Mouse (Mus musculus): ENCODE measurements around the gene Mettl7b.

Mettl7b gene

DNA sequence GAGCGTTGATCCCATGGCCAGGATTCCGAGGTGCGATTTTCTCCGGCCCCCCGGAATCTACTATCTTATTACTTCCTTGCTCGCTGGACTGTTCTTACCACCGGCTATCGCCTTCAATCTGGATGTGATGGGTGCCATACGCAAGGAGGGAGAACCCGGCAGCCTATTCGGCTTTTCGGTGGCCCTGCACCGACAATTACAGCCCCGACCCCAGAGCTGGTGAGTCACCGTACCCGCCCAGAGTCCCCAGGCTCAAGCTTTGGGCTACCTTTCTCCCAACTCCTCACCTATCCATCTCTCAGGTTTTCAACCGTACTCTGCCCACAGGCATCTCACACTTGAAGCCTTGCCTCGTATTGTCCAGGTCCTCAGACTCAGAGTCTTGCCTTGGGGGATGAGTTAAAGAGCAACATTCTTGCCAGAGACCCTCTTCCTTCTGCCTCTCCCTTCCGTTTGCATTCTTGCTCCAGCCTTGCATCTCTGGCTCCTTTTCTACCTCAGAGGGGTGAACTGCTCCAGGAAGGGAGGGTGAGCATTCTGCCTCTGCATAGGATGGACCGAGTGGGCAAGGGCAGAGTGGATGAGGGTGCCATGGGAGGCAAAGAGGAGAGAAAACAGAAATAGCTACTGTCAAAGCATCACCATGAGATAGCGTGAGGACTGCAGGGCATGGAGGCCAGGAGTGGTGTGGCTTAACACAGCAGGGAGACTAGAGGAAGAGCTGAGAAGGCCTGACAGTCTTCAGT lies 26.6 kb downstream of the Mettl7b start:
- Histone ChIP-seq H3K36me3 (ENCODE audit: control insufficient read depth, insufficient read depth, low read length, poor library complexity, severe bottlenecking) (no peaks in the 10 kb centered on the region), H3K27me3 (ENCODE audit: control insufficient read depth, insufficient read depth, low read length, poor library complexity, severe bottlenecking) (no peaks in the 10 kb centered on the region; the same call in 1 of the 2 replicates)
- no peak for DNase-seq (ENCODE audit: low read depth, low spot score)

DNA sequence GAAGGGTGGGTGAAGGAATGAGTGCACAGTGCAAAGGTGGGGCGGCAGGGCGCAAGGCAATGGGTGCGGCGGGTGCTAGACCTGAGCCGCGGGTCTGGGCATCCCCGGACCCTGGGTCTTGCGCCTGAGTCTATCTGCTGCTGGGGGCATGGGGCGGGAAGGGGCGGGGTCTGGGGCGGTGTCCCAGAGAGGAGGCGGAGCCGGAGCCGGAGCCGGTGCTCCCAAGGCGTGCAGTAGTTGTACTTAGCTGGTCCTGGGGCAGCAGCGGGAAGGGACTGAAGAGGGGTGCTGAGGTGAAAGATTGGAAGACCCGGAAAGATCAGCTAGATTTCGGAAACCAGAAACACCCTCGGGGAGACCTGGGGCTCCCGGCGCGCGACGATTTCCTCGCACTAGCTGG lies 27.2 kb downstream of the Mettl7b start, which contains the start of gene Itga7:
TSS of gene Itga7 (plus strand) at position 245 of the 400 bp plus-strand sequence.
- DNase-seq (ENCODE audit: low read depth, low spot score): peak; percentile 30
- Histone ChIP-seq H3K27me3 (ENCODE audit: control insufficient read depth, insufficient read depth, low read length, poor library complexity, severe bottlenecking) (no peaks in the 10 kb centered on the region; the same call in 1 of the 2 replicates), H3K36me3 (ENCODE audit: control insufficient read depth, insufficient read depth, low read length, poor library complexity, severe bottlenecking) (no peaks in the 10 kb centered on the region)

DNA sequence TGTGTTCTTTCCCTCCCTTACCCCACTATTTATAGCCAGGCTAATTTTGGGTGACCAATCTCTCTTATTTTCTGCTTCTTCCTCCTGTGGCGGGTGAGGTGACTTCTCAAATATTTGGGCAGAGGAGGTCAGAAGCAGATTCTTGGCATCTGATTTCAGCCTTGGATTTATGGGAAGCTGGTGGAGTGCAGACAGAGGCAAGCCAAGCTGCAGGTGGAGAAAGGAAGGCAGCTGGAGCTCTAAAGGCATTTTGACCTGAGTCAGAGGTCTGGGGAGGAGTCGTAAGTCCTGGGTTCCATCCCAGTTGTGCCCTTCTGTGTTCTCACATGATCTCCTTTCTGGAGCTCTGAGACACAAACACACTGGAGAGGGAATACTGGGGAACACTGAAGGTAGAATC lies 29.3 kb downstream of the Mettl7b start:
- no peak for DNase-seq (ENCODE audit: low read depth, low spot score)
- Histone ChIP-seq H3K36me3 (ENCODE audit: control insufficient read depth, insufficient read depth, low read length, poor library complexity, severe bottlenecking) (no peaks in the 10 kb centered on the region), H3K27me3 (ENCODE audit: control insufficient read depth, insufficient read depth, low read length, poor library complexity, severe bottlenecking) (no peaks in the 10 kb centered on the region; the same call in 1 of the 2 replicates)

DNA sequence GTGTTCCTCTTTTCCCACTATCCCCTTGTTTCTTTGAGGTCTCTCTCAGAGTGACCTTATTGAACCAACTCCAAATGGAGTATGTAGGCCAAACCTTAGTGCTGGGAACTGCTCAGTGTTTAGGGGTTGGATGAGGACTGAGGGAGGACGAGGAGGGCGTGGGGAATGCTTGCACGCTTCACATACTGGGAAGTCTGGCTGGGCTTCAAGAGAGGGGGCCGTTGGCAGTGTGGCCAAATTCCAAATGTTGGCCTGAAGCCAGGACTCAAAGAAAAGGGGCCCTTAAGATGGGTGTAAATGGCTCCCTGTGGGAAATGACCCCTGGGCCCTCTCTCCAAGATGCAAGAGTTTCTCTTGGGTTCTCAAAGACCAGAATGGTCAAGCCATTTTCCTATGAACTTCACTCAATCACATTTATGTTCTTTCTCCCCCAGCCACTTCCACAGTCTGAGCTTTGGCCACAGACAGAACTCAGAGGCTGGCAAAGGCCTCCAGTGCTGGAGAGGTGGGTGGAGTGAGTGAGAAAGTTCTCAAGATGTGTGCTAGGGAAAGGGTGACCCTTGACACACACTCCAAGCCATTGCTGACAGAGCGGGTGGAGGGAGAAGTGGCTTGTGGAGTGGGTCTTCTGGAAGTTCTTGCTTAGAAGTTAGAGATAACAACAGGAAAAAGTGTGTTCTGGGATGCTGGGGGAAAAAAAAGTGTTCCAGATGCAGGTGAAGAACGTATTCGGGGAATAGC lies 31.0 kb downstream of the Mettl7b start:
- Histone ChIP-seq H3K36me3 (ENCODE audit: control insufficient read depth, insufficient read depth, low read length, poor library complexity, severe bottlenecking) (no peaks in the 10 kb centered on the region), H3K27me3 (ENCODE audit: control insufficient read depth, insufficient read depth, low read length, poor library complexity, severe bottlenecking) (no peaks in the 10 kb centered on the region)
- no peak for DNase-seq (ENCODE audit: low read depth, low spot score)

DNA sequence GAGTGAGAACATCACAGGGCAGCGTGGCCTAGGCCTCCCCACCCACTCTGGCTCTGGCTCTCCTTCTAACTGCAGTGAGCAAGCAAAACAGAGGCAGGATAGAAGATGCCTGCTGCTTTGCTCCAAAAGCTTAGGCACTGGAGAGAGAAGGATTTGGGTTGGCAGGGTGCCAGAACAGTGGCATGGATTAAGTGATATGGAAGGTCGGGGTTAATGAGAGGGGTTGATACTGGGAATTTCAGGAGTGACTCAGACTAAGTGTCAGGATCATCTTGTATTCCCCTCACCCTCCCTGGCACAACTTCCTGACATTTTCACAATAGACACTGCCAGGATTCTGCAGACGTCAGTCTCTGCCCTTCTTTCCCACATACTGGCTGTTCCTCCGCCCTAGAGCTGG lies 32.4 kb downstream of the Mettl7b start:
- no peak for DNase-seq (ENCODE audit: low read depth, low spot score)
- no peaks in the 10 kb centered on the region for H3K27me3 ChIP-seq (ENCODE audit: control insufficient read depth, insufficient read depth, low read length, poor library complexity, severe bottlenecking)
- no peaks in the 10 kb centered on the region for H3K36me3 ChIP-seq (ENCODE audit: control insufficient read depth, insufficient read depth, low read length, poor library complexity, severe bottlenecking)

DNA sequence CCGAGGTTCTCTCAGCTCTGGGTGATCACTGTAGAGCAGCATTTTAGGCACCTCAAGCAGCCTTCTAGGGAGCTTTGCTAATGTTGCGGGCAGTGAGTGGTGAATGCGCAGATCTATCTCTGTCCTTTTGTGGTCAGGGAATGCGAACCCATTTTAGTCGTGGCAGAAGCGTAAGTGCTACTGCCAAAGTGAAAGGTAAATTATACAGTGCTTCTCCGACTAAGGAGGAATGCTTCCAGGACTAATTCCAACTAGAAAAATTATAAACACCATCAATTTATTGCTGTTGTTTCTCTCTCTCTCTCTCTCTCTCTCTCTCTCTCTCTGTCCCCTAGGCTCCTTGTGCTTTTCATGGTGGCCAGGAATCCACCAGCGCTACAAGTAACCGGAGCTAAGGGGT lies 36.9 kb downstream of the Mettl7b start, which contains the start of gene Bloc1s1:
TSS of gene Bloc1s1 (minus strand) at position 101 of the 400 bp plus-strand sequence.
- Histone ChIP-seq H3K36me3 (ENCODE audit: control insufficient read depth, insufficient read depth, low read length, poor library complexity, severe bottlenecking) (no peaks in the 10 kb centered on the region; the same call in 1 of the 2 replicates), H3K27me3 (ENCODE audit: control insufficient read depth, insufficient read depth, low read length, poor library complexity, severe bottlenecking) (no peaks in the 10 kb centered on the region)
- no peak for DNase-seq (ENCODE audit: low read depth, low spot score)

DNA sequence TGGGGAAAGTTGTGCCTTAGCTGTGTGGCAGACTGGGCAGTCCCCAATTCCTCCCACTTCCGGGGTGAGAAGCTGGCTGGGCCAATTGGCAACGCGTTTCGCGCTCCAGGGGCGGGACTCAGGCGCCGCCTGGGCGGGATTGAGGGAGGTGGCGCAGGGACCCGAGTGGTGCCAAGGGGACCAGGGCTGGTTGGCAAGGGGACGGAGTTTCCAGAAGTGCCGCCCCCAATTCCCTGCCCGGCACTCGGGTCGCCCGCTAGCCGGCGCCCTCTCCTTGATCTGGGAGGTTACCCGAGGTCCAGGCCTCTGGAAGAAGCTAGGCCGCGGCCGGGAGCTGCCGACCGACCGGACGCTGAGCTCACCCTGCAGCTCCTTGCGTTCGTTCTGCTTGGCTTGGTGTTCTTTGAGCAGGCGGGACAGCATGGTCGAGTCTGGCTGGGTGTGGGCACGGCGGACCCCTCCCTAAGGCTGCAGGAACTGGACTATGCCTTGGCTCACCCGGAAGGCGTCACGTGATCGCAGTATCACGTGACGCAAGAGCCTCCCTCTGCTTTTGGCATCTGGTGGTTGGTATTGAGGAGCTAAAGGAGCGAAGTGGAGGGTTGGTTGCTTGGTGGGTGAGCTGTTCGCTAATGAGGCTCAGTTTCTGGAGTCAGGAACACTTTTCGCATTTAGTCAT lies 37.6 kb downstream of the Mettl7b start:
- H3K27me3 ChIP-seq (ENCODE audit: control insufficient read depth, insufficient read depth, low read length, poor library complexity, severe bottlenecking): no peaks in the 10 kb centered on the region
- H3K36me3 ChIP-seq (ENCODE audit: control insufficient read depth, insufficient read depth, low read length, poor library complexity, severe bottlenecking): no peaks in the 10 kb centered on the region; the same call in 1 of the 2 replicates
- DNase-seq (ENCODE audit: low read depth, low spot score): peak; percentile 86

DNA sequence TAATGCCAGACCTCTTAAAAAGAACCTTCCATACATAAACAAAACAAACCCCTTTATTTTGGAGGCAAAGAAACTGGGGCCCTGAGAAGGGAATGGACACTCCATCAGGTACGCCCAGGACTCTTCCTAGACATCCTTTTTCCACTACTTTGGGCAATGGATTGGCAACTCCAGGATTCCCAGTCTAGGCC lies 38.1 kb downstream of the Mettl7b start, which contains the start of gene Rdh5:
TSS of gene Rdh5 (minus strand) at position 67 of the 191 bp plus-strand sequence.
- no peak for DNase-seq (ENCODE audit: low read depth, low spot score)
- Histone ChIP-seq H3K36me3 (ENCODE audit: control insufficient read depth, insufficient read depth, low read length, poor library complexity, severe bottlenecking) (no peaks in the 10 kb centered on the region; the same call in 1 of the 2 replicates), H3K27me3 (ENCODE audit: control insufficient read depth, insufficient read depth, low read length, poor library complexity, severe bottlenecking) (no peaks in the 10 kb centered on the region)

DNA sequence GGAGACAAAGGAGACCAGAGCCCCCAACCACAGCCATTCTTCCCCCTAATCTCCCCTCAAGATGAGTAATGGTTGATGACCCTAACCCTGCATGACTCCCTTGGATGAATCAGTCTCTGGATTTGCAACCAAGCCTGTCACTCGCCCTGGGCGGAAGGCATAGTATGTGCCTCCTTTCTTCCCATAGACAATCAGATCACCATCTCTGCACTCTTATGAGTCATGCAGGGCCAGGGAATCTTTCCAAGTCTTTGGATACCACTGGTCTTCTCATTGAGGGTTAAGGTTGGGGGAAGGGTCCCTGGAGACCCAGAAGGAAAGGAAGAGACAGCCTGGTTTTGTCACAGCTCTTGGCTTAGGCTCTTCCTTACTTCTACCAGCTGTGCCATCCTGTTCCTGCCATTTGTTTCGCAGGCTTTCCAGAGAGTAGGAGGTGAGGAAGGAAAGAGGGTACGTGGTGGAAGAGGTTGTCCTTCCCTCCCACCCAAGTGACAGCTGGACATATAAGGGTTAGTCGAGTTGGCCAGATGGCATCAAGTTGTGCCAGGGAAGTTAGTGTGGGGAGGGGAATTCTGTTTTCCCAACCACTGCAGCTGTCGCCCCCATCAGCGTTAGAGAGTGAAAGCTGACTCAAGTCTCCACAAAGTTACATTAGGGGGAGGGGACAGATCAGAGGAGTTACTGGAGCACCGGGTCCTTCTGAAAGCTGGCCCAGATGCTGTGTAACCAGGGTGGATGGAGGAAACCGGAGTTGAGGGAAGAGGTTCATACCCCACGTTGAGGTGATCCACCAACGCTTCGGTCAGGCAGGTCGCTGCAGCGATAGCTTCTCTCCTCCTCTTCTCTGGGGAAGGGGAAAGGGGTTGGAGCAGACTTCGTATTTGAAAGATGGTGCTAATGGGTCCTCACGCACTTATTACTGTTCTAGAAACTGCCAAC lies 38.6 kb downstream of the Mettl7b start:
- H3K36me3 ChIP-seq (ENCODE audit: control insufficient read depth, insufficient read depth, low read length, poor library complexity, severe bottlenecking): no peaks in the 10 kb centered on the region; the same call in 1 of the 2 replicates
- no peak for DNase-seq (ENCODE audit: low read depth, low spot score)
- H3K27me3 ChIP-seq (ENCODE audit: control insufficient read depth, insufficient read depth, low read length, poor library complexity, severe bottlenecking): no peaks in the 10 kb centered on the region

DNA sequence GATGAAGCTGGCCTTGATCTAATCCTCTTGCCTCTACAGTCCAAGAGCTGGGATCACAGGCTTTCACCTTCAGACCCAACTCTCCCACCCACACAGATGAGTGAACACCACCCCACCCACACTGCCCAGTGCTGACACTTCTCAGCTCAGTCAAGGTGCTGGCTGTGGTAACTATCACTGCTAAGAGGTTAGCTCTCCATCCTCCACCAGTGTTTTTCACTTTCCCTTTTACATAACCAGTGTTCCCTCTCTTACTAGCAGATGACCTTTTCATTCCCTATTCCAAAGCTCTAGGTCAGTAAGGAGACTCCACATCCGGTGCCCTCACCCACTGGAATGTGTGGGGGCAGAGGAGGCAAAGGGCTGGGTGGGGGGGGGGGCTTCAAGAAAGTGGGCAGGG lies 39.5 kb downstream of the Mettl7b start:
- no peaks in the 10 kb centered on the region for H3K27me3 ChIP-seq (ENCODE audit: control insufficient read depth, insufficient read depth, low read length, poor library complexity, severe bottlenecking)
- no peaks in the 10 kb centered on the region; the same call in 1 of the 2 replicates for H3K36me3 ChIP-seq (ENCODE audit: control insufficient read depth, insufficient read depth, low read length, poor library complexity, severe bottlenecking)
- no peak for DNase-seq (ENCODE audit: low read depth, low spot score)

DNA sequence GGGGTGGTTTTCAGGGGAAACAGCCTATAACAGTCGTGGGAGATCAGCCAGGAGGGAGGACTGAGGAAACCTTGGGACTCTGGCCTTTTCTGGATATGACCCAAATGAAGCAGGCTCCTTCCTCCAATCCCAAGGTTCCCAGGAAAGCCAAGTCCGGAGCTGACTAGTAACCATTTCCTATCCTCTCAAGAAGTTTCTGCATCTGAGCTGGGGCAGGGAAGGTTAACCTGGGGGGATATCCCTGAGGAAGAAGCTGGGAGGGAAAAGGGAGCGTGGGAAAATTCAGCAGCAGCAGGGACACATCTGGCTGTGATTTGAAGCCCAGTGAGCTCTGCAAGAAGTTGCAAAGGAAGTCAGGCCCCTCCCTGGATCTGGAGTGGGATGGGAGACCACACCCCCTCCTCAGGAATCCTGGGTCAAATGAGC lies 40.0 kb downstream of the Mettl7b start:
- no peaks in the 10 kb centered on the region; the same call in 1 of the 2 replicates for H3K36me3 ChIP-seq (ENCODE audit: control insufficient read depth, insufficient read depth, low read length, poor library complexity, severe bottlenecking)
- DNase-seq (ENCODE audit: low read depth, low spot score): no peak
- no peaks in the 10 kb centered on the region for H3K27me3 ChIP-seq (ENCODE audit: control insufficient read depth, insufficient read depth, low read length, poor library complexity, severe bottlenecking)

DNA sequence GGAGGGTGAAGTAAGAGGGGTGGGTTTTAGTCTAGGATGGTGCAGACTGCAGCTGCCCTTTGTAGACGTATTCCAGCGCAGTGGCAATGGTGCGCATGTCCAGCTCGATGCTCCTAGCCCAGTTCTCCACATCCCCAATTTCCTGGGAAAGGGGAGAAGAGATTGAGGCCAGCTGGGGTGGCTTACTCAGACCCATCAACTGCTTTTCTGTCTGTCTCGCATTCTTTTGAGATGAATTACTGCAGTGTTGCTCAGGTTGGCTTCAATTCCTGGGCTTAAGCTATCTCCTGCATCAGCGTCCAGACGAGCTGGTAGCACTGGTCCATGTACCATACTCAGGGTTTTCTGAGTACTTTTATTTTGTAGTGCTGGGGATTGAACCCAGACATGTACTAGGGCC lies 40.8 kb downstream of the Mettl7b start:
- no peak for DNase-seq (ENCODE audit: low read depth, low spot score)
- no peaks in the 10 kb centered on the region; the same call in 1 of the 2 replicates for H3K36me3 ChIP-seq (ENCODE audit: control insufficient read depth, insufficient read depth, low read length, poor library complexity, severe bottlenecking)
- no peaks in the 10 kb centered on the region for H3K27me3 ChIP-seq (ENCODE audit: control insufficient read depth, insufficient read depth, low read length, poor library complexity, severe bottlenecking)

DNA sequence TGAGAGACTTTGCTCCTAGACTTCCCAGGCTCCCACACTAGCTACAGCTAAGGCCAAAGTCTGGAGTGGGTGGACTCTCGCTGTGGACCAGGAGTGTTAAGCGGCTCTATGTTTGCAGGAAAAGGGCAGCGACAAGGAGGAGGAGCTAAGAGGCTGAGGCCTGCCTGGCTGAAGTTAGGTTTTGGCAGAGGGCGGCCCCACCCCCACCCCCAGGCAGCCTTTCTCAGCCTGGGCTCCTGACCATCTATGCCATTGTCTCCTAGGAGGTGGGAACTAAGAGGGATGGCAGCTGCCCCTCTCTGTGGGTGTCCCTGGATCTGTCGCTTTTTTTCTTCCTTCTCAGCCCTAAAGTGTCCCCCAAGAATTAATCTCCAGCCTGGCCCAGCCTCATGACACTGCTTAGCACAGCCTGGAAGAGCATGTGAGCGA lies 41.6 kb downstream of the Mettl7b start:
- H3K36me3 ChIP-seq (ENCODE audit: control insufficient read depth, insufficient read depth, low read length, poor library complexity, severe bottlenecking): no peaks in the 10 kb centered on the region; the same call in 1 of the 2 replicates
- DNase-seq (ENCODE audit: low read depth, low spot score): no peak
- no peaks in the 10 kb centered on the region for H3K27me3 ChIP-seq (ENCODE audit: control insufficient read depth, insufficient read depth, low read length, poor library complexity, severe bottlenecking)

DNA sequence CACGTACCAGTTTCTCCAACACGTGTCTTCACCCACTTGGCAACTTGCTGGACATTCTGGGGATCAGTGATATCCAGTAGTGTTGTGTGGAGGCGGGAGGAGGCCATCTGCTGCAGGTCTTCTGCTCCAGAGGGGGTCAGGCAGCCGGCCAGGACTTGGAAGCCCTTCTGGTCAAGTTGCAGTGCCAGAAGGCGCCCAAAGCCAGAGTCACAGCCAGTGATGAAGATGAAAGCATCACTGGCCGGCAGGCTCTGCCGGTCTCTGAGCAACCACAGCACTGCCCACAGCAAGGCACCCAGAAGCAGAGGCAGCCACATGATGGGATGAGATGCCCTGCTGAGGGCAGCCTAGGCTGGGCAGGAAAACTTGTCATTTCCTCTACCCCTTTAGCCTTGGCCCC lies 42.5 kb downstream of the Mettl7b start:
- no peaks in the 10 kb centered on the region for H3K27me3 ChIP-seq (ENCODE audit: control insufficient read depth, insufficient read depth, low read length, poor library complexity, severe bottlenecking)
- no peak for DNase-seq (ENCODE audit: low read depth, low spot score)
- no peaks in the 10 kb centered on the region; the same call in 1 of the 2 replicates for H3K36me3 ChIP-seq (ENCODE audit: control insufficient read depth, insufficient read depth, low read length, poor library complexity, severe bottlenecking)

Data from splenic B cell, adult 2 months (primary cell).